Mouse (Mus musculus): ENCODE results near the gene AI464131.

AI464131 gene

GRCm38 (mm10) chr4:41502986-41503412 is at the start of gene AI464131:
AI464131 (minus strand) TSS chr4:41503076.
- in situ Hi-C loops (cut with MboI; ENCODE audit: low sequenced_read_pairs): no loop called here

- in situ Hi-C loops (cut with MboI; ENCODE audit: low sequenced_read_pairs): no loop called here
Observed at GRCm38 (mm10) chr4:41552529-41552928, 49.7 kb upstream of the AI464131 start.

GRCm38 (mm10) chr4:41547086-41547485 is 44.2 kb upstream of the AI464131 start:
- in situ Hi-C loops (cut with MboI; ENCODE audit: low sequenced_read_pairs): no loop called here

- in situ Hi-C loops (cut with MboI; ENCODE audit: low sequenced_read_pairs): no loop called here
Observed at GRCm38 (mm10) chr4:41545985-41546384, 43.1 kb upstream of the AI464131 start.

- in situ Hi-C loops (cut with MboI; ENCODE audit: low sequenced_read_pairs): no loop called here
Observed at GRCm38 (mm10) chr4:41542136-41542535, 39.3 kb upstream of the AI464131 start.

GRCm38 (mm10) chr4:41534866-41535265 is 32.0 kb upstream of the AI464131 start:
- in situ Hi-C loops (cut with MboI; ENCODE audit: low sequenced_read_pairs): no loop called here

- in situ Hi-C loops (cut with MboI; ENCODE audit: low sequenced_read_pairs): no loop called here
Observed at GRCm38 (mm10) chr4:41532420-41532819, 29.5 kb upstream of the AI464131 start.

- in situ Hi-C loops (cut with MboI; ENCODE audit: low sequenced_read_pairs): no loop called here
Observed at GRCm38 (mm10) chr4:41527996-41528395, 25.1 kb upstream of the AI464131 start.

GRCm38 (mm10) chr4:41527076-41527475 is 24.2 kb upstream of the AI464131 start:
- in situ Hi-C loops (cut with MboI; ENCODE audit: low sequenced_read_pairs): no loop called here

- in situ Hi-C loops (cut with MboI; ENCODE audit: low sequenced_read_pairs): no loop called here
Observed at GRCm38 (mm10) chr4:41526553-41526952, 23.7 kb upstream of the AI464131 start.

- in situ Hi-C loops (cut with MboI; ENCODE audit: low sequenced_read_pairs): no loop called here
Observed at GRCm38 (mm10) chr4:41524829-41525228, 22.0 kb upstream of the AI464131 start.

GRCm38 (mm10) chr4:41523839-41524238 is 21.0 kb upstream of the AI464131 start:
- in situ Hi-C loops (cut with MboI; ENCODE audit: low sequenced_read_pairs): no loop called here

- in situ Hi-C loops (cut with MboI; ENCODE audit: low sequenced_read_pairs): no loop called here
Observed at GRCm38 (mm10) chr4:41522788-41523187, 19.9 kb upstream of the AI464131 start.

GRCm38 (mm10) chr4:41522136-41522535 is 19.3 kb upstream of the AI464131 start:
- in situ Hi-C loops (cut with MboI; ENCODE audit: low sequenced_read_pairs): no loop called here

- in situ Hi-C loops (cut with MboI; ENCODE audit: low sequenced_read_pairs): no loop called here
Observed at GRCm38 (mm10) chr4:41520641-41521040, 17.8 kb upstream of the AI464131 start.

GRCm38 (mm10) chr4:41519195-41519594 is 16.3 kb upstream of the AI464131 start:
- in situ Hi-C loops (cut with MboI; ENCODE audit: low sequenced_read_pairs): no loop called here

GRCm38 (mm10) chr4:41518349-41518748 is 15.5 kb upstream of the AI464131 start:
- in situ Hi-C loops (cut with MboI; ENCODE audit: low sequenced_read_pairs): no loop called here

GRCm38 (mm10) chr4:41517233-41517632 is 14.4 kb upstream of the AI464131 start, which contains the start of gene 1110017D15Rik:
1110017D15Rik (minus strand) TSS chr4:41517333.
- in situ Hi-C loops (cut with MboI; ENCODE audit: low sequenced_read_pairs): no loop called here

GRCm38 (mm10) chr4:41513714-41514113 is 10.8 kb upstream of the AI464131 start:
- in situ Hi-C loops (cut with MboI; ENCODE audit: low sequenced_read_pairs): no loop called here

- in situ Hi-C loops (cut with MboI; ENCODE audit: low sequenced_read_pairs): no loop called here
Observed at GRCm38 (mm10) chr4:41513309-41513708, 10.4 kb upstream of the AI464131 start.

- in situ Hi-C loops (cut with MboI; ENCODE audit: low sequenced_read_pairs): no loop called here
Observed at GRCm38 (mm10) chr4:41507998-41508397, 5.1 kb upstream of the AI464131 start.

GRCm38 (mm10) chr4:41507326-41507924 is 4.5 kb upstream of the AI464131 start:
- in situ Hi-C loops (cut with MboI; ENCODE audit: low sequenced_read_pairs): no loop called here

GRCm38 (mm10) chr4:41506906-41507305 is 4.0 kb upstream of the AI464131 start:
- in situ Hi-C loops (cut with MboI; ENCODE audit: low sequenced_read_pairs): no loop called here
